Mouse (Mus musculus) testis, postnatal 10 days (tissue): ENCODE measurements around the gene Olfr1406.
"Not testable (repeated sequence)": the region's sequence is repeated elsewhere in the genome, so short reads cannot be mapped to it uniquely, and the experiment has no call there.

Experiments
- DNase-seq: peaks from one replicate; pipeline ENCODE4 v3.0.0; 2021; ENCODE audit warnings: low spot score

Olfr1406 gene

DNA sequence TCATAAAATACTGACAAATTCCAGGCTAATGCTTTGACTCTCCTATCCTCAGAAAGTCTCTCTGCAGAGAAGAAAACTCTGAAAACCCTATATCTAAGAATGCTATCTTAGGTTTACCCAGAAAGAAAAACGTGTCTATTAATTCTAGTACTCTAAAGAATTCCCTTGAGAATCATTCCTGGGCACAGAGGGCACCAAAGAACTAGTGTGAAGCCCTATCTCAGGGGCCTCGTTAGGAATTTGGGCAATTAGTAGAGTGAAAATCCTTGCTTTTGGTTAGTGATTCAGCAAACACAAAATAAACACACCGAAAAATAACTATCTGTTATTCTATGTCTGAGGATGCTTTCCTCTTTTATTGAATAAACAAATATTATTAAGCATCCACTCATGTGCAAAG is at the start of gene Olfr1406:
Olfr1406 (minus strand) TSS at position 101 of the 400 bp plus-strand sequence.
- DNase-seq: no peak

DNA sequence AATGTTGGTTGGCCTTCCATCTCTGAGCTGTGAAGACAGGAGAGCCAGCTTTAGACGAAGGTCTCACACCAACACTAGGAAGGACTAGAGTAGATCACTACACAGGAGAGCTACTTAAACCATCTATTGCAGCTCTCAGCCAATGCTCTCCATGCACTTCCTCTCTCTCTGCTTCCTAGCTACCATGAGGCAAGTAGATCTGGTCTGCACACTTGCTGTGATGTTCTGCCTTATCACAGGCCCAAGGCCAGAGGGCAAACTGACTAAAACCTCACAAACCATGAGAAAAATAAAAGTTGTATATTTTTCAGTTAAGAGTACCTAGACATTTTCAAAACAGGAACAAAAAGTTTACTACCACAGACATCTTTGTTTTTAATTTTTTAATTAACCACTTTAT is 46.6 kb upstream of the Olfr1406 start:
- not testable (repeated sequence) for DNase-seq

DNA sequence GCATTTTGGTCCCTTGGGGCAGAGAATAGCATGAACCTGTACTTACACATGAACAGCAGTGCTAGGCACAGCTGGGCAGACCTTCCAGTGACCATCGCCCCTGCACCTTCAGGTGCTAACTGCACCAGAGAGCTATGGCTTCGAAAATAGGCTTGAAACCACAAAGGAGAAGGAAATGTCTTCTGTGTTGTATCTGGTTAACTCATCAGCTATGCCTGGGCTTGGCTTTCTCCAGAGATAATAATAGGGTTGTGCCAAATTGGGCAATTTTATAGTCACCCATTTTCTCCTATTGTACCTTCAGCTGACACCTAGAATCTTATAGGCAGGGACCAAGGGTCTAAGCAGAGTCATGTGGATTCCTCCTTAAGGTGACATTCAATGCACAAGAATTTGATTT is 36.6 kb upstream of the Olfr1406 start, which contains the start of gene Fcer1a:
Fcer1a (minus strand) TSS at position 134 of the 400 bp plus-strand sequence.
- no peak for DNase-seq

DNA sequence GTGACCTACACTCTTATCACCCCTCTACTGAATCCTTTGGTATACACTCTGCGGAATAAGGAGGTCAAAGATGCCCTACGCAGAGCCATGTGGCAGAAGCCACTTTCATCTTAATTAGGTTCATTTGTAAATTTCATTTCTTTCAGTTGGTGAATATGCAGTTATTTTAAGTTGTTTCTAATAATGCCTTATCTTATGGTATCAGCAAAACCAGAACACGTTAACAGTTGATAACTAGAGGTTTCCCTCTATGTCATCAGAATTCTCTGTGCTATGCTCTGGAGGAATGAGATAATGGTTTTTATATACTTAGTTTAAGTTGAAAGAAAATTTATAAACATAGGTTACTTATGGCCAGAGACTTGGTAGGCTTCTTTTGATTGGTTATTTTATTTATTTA is 26.0 kb upstream of the Olfr1406 start:
- no peak for DNase-seq

DNA sequence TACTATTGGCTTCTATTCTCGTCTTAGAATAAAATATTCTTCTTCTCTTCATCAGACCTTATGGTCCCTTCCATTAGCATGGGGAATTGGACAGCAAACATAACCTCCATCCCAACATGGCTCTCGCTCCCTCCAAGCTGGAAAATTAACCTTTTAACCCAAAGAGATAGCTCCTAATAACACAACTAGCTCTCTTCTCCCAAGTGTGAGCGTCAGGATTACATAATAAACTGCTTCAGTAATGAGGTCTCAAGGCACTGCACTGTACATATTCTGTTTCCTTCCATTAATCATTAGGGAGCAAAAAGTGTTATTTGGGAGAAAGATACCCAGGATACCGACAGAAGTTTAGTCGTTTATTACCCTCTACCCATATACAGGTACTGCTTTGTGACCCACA is 21.7 kb upstream of the Olfr1406 start, which contains the start of gene Olfr1404:
Olfr1404 (plus strand) TSS at position 301 of the 400 bp plus-strand sequence.
- no peak for DNase-seq

DNA sequence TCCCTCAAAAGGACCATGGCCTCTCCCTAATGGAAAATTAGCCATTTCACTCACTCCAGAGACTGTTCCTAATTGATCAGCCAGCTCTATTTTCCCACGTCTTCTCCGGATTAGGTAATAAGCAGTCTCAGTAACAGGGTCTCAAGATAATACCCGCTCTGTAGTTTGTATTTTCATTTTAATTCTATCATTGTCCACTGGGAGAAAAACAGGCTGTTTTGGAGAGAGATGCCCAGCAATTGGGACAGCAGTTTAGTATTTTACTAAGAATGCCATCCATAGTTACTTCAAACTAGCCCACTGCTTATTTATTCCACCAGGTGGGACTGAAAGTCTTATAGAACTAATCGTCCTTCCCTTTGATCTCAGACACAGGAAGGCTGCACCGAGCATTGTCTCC is 7.1 kb upstream of the Olfr1406 start, which contains the start of gene Olfr218:
Olfr218 (plus strand) TSS at position 301 of the 400 bp plus-strand sequence.
- no peak for DNase-seq

DNA sequence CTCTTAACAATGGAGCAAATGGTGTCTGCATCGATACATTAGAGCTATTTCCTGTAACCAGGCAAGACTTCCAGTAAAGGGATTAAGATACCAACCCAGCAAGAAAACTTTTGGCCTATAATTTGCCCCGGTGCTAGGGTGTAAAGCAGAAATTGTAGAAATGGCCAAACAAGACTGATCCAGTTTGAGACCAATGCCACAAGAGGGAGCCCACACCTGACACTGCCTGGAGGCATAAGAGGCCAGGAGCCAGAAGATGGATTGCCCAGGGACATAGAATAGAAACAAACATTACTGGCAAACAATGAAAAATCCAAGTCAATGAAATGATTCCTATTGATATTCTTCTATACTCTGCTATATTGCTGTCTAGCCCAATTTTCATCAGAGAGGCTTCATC is 5.9 kb upstream of the Olfr1406 start:
- no peak for DNase-seq

DNA sequence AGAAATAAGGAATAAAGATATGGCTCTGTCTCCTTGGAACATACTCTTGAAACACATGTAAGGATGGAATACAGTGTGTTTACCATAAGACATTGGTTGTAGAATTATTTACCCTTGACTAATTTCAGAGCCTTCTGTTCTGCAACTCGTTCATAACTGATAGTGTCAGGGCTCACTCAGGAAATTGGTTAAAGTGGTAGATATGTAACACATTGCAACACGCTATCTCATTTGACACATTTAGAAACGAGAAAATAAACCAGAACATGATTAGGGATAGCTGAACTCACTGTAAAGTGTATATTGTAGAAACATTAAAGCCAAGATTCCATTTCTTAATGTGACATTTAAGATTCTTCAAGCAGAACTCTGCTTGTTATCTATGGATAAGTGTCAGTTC is 1.6 kb upstream of the Olfr1406 start:
- DNase-seq: no peak

DNA sequence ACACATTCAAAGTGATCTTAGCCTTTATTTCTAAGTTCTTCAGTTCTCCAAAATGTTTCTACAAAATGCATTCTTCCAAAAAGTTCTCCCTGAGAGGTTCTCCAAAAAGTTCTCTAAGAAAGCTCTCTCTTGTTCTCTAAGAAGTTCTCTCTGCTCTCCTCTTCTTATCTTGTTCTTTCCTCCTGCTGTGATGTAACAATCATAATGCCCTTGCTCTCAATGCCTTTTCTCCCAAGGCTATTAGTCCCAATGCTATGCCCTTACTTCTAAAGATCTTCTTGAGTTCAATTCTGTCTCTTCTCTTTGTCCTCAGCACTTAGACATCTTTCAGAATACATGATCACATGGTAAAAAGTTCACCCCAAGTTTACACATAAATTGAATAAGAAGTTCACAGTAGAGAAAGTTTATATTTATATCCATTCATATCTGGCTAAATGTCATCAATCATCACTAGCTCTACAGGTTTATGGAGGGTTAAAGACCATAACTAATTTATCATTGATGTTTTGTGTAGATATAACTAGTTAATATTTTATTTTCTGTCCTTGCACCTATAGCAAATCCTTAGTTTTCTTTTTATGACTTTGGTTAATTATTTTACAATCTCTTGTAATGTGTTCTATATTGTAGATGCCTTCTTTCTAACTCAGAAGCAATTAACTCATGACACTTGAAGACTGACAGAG is 16.1 kb downstream of the Olfr1406 start:
- no peak for DNase-seq

DNA sequence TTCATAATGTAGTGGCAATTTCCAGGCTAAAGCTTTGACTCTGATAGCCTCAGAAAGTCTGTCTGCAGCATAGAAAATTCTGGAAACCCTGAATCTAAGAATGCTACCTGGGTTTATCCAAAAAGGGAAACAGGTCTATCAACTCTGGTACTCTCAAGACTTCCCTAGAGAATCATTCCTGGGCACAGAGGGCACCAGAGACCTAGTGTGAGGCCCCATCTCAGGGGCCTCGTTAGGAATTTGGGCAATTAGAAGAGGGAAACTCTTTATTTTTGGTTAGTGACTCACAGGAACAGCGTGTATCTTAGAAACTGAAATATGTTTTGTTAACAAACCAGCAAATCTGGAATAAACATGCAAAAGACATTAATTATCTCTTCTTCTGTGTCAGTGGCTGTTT is 53.2 kb downstream of the Olfr1406 start, which contains the start of gene Olfr1408:
Olfr1408 (minus strand) TSS at position 101 of the 400 bp plus-strand sequence.
- DNase-seq: no peak
